Mouse (Mus musculus): ENCODE data around the gene Gzme. TPM values are rescaled to one million over a fixed set of nuclear protein-coding genes. Genes with fewer than 3 reads are reported as not detected.

Gene Gzme
- polyA plus RNA-seq (2014; fragmentation: Illumina TruSeq; extraction: RNeasy Lipid Tissue Mini Kit (QIAGEN cat#74804); ENCODE audit: low replicate concordance), result not detected

DNA sequence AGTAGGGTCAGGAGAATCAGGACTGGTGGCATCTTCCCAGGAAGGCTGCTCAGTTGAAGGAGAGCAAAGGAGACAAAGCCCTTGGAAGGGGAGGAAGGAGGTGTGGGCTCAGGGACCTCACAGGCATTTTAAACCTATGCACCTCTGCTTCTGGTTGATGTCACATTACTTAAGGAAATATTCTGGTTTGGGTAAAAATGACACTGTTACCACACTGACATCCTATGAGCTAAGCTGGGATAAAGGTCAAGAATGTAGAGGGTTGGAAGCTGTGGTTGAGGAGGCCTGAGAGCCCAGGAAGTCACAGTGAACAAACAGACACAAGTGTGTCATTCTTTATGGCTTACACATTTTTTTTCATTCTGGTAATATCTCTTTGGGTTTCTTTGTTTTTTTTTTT, at the start of gene Gzme:
TSS of gene Gzme (minus strand) at position 101 of the 400 bp plus-strand sequence.

GRCm38 (mm10) chr14:56159479-56159878, 39.1 kb upstream of the Gzme start, which contains the start of gene Gzmg:
TSS of gene Gzmg (minus strand) at chr14:56159579.

GRCm38 (mm10) chr14:56132508-56132907, 12.1 kb upstream of the Gzme start, which contains the start of gene Gzmd:
TSS of gene Gzmd (minus strand) at chr14:56132608.

GRCm38 (mm10) chr14:56102386-56102785, 18.0 kb downstream of the Gzme start, which contains the start of gene Ctsg:
TSS of gene Ctsg (minus strand) at chr14:56102574.

DNA sequence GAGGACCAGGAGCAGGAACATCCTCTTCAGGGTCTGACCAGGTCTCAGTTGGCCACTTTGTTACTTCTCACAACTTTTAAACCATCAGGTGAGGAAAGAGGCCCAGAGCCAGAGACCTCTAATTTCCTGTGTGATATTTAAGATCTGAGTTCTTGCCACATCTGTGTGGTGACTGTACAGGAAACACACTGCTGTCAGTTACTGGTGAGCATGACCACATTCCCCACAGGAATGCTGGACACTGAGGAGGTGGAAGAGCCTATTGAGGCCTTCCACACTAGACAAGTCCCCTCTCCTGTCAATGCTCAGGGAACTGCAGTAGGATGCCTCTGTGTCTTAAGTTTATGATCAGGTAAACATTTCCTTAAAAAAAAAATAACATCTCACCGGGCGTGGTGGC, 35.3 kb downstream of the Gzme start, which contains the start of gene Mcpt8:
TSS of gene Mcpt8 (minus strand) at position 107 of the 400 bp plus-strand sequence.

Other genes starting within 250 kb of the Gzme start
- gene Cbln3, start 236.2 kb downstream of the Gzme start, polyA plus RNA-seq (2014; fragmentation: Illumina TruSeq; extraction: RNeasy Lipid Tissue Mini Kit (QIAGEN cat#74804); ENCODE audit: low replicate concordance), result 0.15 TPM
- 37.8 TPM for gene Khnyn, start 235.7 kb downstream of the Gzme start, polyA plus RNA-seq (2014; fragmentation: Illumina TruSeq; extraction: RNeasy Lipid Tissue Mini Kit (QIAGEN cat#74804); ENCODE audit: low replicate concordance)
- gene Sdr39u1, start 220.3 kb downstream of the Gzme start, polyA plus RNA-seq (2014; fragmentation: Illumina TruSeq; extraction: RNeasy Lipid Tissue Mini Kit (QIAGEN cat#74804); ENCODE audit: low replicate concordance), result 7.4 TPM
- not detected for gene Cma1, start 175.9 kb downstream of the Gzme start, polyA plus RNA-seq (2014; fragmentation: Illumina TruSeq; extraction: RNeasy Lipid Tissue Mini Kit (QIAGEN cat#74804); ENCODE audit: low replicate concordance)
- not detected for gene Cma2, start 169.6 kb downstream of the Gzme start, polyA plus RNA-seq (2014; fragmentation: Illumina TruSeq; extraction: RNeasy Lipid Tissue Mini Kit (QIAGEN cat#74804); ENCODE audit: low replicate concordance)
- 4.8 TPM for gene Mcpt1, start 102.7 kb downstream of the Gzme start, polyA plus RNA-seq (2014; fragmentation: Illumina TruSeq; extraction: RNeasy Lipid Tissue Mini Kit (QIAGEN cat#74804); ENCODE audit: low replicate concordance)
- not detected for gene Mcpt9, start 90.1 kb downstream of the Gzme start, polyA plus RNA-seq (2014; fragmentation: Illumina TruSeq; extraction: RNeasy Lipid Tissue Mini Kit (QIAGEN cat#74804); ENCODE audit: low replicate concordance)
- 2.0 TPM for gene Mcpt2, start 78.6 kb downstream of the Gzme start, polyA plus RNA-seq (2014; fragmentation: Illumina TruSeq; extraction: RNeasy Lipid Tissue Mini Kit (QIAGEN cat#74804); ENCODE audit: low replicate concordance)
- gene Mcpt4, start 58.3 kb downstream of the Gzme start, polyA plus RNA-seq (2014; fragmentation: Illumina TruSeq; extraction: RNeasy Lipid Tissue Mini Kit (QIAGEN cat#74804); ENCODE audit: low replicate concordance), result 0.41 TPM
- gene Mcpt8, start 35.4 kb downstream of the Gzme start, polyA plus RNA-seq (2014; fragmentation: Illumina TruSeq; extraction: RNeasy Lipid Tissue Mini Kit (QIAGEN cat#74804); ENCODE audit: low replicate concordance), result not detected
- not detected for gene Ctsg, start 18.1 kb downstream of the Gzme start, polyA plus RNA-seq (2014; fragmentation: Illumina TruSeq; extraction: RNeasy Lipid Tissue Mini Kit (QIAGEN cat#74804); ENCODE audit: low replicate concordance)
- not detected for gene Gzmd, start 12.0 kb upstream of the Gzme start, polyA plus RNA-seq (2014; fragmentation: Illumina TruSeq; extraction: RNeasy Lipid Tissue Mini Kit (QIAGEN cat#74804); ENCODE audit: low replicate concordance)
- not detected for gene Gzmg, start 39.0 kb upstream of the Gzme start, polyA plus RNA-seq (2014; fragmentation: Illumina TruSeq; extraction: RNeasy Lipid Tissue Mini Kit (QIAGEN cat#74804); ENCODE audit: low replicate concordance)
- gene Gzmn, start 54.0 kb upstream of the Gzme start, polyA plus RNA-seq (2014; fragmentation: Illumina TruSeq; extraction: RNeasy Lipid Tissue Mini Kit (QIAGEN cat#74804); ENCODE audit: low replicate concordance), result not detected
- not detected for gene Gzmf, start 90.8 kb upstream of the Gzme start, polyA plus RNA-seq (2014; fragmentation: Illumina TruSeq; extraction: RNeasy Lipid Tissue Mini Kit (QIAGEN cat#74804); ENCODE audit: low replicate concordance)
- gene Gzmc, start 114.0 kb upstream of the Gzme start, polyA plus RNA-seq (2014; fragmentation: Illumina TruSeq; extraction: RNeasy Lipid Tissue Mini Kit (QIAGEN cat#74804); ENCODE audit: low replicate concordance), result not detected
- 70.7 TPM for gene Gzmb, start 141.6 kb upstream of the Gzme start, polyA plus RNA-seq (2014; fragmentation: Illumina TruSeq; extraction: RNeasy Lipid Tissue Mini Kit (QIAGEN cat#74804); ENCODE audit: low replicate concordance)
- not detected for gene Atp12a, start 244.4 kb upstream of the Gzme start, polyA plus RNA-seq (2014; fragmentation: Illumina TruSeq; extraction: RNeasy Lipid Tissue Mini Kit (QIAGEN cat#74804); ENCODE audit: low replicate concordance)

Data from small intestine, adult 10 weeks (tissue).